Mouse (Mus musculus) erythroid progenitor cell, adult 5-6 weeks (primary cell): ENCODE measurements at regions not wholly inside any gene's neighbourhood (a gene's known extent, or its start where the extent isn't known, plus 50 kb on each side); places are given as distances from the start of the nearest gene placed in this dataset.

Source experiments
- ATAC-seq: replicated peaks from 2 replicates; pipeline ENCODE4 v1.8.0; 2016; ENCODE audit warnings: moderate number of reproducible peaks, mild to moderate bottlenecking, moderate TSS enrichment, inconsistent platforms; ENCODE audit not compliant: poor library complexity, low FRiP score, severe bottlenecking

DNA sequence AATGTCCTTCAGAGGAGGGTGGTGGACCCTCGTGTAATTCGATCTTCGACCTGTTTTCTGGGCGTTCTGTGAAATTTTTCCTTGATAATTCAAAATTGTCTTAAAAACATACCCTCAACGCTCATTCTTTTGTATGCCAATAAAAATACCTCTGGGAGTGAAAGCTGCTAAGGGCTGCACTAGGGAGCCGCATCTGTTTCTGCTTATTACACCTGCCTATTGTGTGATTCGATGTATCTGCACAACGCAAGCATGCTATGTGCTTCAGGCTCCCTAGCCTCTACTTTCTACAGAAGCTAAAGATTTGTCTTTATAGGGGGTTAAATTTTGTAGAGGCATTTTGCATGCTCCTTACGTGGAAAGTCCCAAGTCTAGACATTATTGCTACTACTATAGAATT lies 123.7 kb upstream of the Tank start:
- no peak for ATAC-seq

- ATAC-seq: no peak
These were observed 124.1 kb upstream of the Tank start for GRCm38 (mm10) chr2:61454311-61454728.

- ATAC-seq: no peak
These were observed 124.7 kb upstream of the Tank start for GRCm38 (mm10) chr2:61453490-61454281.

GRCm38 (mm10) chr2:61452581-61452980 lies 125.8 kb upstream of the Tank start:
- ATAC-seq: no peak

- no peak for ATAC-seq
These were observed 127.7 kb upstream of the Tank start for GRCm38 (mm10) chr2:61450731-61451130.

DNA sequence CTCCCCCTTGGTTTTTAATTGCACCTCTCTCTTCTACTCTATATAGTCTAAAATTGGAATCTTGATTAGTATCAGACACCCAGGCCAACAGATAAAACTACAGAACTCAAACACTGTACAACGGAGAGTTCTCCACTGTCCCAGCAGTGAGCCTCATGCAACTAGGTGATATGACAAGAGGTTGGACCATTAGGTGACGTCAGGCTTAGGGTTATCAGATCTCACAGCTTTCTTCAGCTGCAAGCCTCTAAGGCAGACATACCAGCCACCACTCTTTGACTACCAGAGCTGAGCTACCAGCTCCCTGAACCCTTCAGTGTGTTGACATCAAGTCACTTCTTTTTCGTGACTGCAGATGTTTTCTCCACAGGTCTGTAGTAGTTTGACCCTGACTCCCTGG lies 141.8 kb upstream of the Tank start:
- no peak for ATAC-seq

GRCm38 (mm10) chr2:61407881-61408280 lies 170.5 kb upstream of the Tank start:
- ATAC-seq: no peak

DNA sequence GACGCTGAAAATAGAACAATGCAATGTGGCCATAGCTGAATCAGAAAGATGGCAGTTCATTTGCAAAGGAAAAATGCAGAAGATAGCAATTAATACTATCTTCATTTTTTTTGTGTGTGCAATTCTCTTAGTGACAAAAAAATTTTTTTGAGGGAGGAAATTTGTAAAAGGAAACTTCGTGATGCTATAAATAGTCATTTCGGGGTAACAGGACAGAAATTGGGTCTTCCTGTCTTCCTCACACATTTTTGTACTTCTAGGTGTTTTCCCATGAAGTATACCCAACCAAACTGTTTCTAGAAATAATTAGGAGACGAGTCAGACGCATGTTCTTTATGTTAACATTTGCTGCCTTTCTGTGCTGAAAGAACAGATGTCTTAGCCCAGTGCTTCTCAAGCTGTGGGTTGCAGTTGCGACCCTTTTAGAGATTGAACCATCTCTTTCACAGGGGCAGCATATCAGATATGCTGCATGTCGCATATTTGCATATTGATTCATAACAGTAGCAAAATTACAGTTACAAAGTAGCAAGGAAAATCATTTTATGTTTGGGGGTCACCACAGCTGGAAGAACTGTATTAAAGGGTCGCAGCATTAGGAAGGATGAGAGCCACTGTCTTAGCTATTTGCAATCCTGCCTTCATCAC lies 172.2 kb upstream of the Tank start:
- no peak for ATAC-seq

- ATAC-seq: no peak
These were observed 173.1 kb upstream of the Tank start for GRCm38 (mm10) chr2:61405261-61405660.

GRCm38 (mm10) chr2:61402588-61403487 lies 175.5 kb upstream of the Tank start:
- no peak for ATAC-seq

DNA sequence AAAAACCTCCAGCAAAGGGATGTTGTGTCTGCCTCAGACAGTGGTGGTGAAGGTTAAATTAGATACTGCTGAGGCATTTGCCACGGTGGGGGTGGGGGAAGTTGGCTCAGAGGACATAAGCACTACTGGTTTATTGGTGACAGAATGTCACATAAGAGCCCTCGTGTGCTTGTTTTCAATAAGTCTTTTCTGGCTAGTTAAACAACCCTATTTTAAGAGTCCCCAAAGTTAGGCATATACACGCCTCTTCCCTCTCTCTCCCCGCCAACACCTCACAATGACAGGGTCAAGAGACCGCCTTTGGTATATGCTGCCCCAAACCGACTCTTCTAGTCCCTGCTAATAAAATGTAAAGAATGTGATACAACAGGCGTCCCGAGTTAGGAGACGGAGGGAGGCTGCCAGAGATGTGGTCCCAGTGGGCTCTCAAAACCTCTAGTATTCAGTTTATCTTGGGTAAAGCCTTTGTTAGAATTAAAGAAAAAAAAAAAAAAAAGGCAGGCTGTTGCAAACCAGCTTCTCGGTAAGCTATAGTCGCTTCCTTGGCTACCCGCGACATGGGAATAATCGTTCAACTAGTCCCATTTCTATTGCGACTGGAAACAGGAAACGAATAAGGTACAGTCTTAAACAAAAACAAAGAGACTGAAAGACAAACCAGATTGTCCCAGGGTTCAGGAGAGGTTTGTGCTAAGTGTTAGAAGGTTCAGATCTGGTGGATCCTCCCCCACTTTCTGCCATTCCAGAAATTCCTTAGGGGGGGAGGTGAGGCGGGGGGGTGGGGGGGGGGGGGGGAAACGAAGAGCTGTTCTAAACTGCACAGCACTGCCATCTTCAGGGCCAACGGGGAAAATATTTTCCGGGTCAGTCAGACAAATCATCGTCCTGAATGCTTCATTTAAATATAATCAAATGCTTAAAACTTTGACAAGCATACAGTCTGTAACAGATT lies 176.5 kb upstream of the Tank start:
- ATAC-seq: no peak

DNA sequence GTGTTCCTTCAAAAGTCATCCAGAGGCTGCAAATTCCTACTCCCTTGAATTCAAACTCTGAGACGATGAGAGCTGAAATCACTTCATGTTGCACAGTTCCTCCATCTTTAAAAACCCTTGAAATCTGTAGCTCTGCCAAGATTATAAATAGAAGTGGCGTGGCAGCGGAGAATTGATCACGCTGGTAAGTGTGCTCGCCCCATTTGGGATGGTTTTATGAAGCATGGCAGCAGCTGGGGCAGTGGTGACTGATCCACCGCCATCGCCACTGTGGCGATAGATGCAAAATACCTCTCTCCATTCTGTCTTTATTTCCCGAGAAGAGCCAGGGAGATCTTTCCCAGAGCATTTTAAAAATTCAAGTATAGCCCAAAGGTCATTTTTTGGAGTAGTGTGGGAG lies 179.8 kb upstream of the Tank start:
- no peak for ATAC-seq

DNA sequence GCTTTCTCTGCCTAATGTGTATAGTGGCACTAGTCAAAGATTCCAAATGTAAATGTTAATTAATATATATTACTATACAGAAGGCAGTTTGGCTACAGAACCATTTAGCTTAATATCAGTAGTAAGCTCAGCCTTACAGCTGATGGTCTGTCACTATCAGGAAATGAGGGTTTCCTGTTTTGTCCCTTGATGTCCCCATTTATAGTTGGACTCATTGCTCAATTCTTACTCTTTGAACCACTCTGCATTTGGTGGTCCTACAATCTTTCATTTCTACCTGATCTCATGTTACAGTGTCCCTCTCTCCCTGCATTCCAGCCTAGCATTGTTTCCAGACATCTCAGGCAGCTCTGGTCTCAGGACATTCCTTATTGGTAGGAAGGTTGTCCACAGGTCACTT lies 188.8 kb upstream of the Tank start:
- ATAC-seq: no peak

DNA sequence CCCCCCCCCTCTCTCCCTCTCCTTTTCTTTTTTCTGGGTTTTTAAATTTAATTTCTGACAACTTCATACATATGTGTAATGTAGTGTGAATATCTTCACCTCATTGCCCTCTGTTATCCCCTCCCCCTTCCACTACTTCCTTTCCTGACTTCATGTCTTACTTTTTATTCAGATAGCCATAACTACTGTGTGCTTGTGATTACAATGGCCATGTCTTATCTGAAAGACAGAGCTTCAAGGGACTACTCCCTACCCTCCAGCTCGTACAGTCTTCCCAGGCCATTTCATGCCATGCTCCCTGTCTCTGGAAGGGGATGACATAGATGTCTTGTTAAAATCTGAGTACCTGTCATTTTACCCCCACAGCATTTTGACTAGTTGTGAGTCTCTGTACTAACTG lies 189.2 kb upstream of the Tank start:
- ATAC-seq: no peak

- ATAC-seq: no peak
These were observed 190.8 kb upstream of the Tank start for GRCm38 (mm10) chr2:61387561-61387960.

- no peak for ATAC-seq
These were observed 191.4 kb upstream of the Tank start for GRCm38 (mm10) chr2:61386966-61387365.

DNA sequence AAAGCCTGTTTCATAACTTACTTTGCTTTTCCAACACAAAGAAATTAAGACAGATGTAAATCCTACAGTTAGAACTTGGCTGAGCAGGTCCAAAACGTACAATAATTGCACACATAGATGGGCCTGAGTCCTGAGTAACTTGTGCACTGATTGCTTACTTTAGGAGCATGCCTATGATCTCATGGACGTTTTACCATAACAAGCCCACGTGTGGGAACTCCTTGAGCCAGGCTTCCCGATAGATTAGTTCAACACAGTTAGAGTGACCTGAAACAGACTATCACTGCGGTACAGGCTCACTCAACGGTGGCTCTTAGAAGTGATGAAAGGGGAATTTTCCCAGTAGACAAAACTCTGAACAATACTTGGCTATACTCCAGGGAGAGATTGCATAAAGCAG lies 193.9 kb upstream of the Tank start:
- no peak for ATAC-seq

DNA sequence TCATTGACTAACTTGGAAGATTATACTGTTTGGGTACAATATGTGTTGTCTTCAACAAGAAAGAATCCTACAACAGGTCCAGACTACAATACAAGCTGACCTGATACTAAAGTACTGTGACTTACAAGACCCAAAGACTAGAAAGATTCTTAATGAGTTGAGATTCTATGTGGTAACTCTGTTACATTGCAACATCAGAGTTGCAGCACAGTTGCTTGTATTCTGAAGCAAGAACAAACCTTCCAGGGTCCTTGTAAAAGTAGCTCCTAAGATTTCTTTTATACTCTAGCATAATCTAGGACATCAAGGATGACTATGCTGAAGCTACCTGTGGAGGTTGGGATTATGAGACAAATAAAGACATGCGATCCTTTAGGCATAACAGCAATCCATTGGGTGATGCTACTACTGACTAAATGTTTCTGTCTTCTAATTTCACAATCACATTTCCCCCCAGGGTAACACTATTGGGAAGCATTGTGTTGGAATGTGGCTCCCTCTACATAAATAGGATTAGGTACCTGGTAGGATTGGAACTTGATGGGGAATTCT lies 194.6 kb upstream of the Tank start:
- ATAC-seq: no peak

DNA sequence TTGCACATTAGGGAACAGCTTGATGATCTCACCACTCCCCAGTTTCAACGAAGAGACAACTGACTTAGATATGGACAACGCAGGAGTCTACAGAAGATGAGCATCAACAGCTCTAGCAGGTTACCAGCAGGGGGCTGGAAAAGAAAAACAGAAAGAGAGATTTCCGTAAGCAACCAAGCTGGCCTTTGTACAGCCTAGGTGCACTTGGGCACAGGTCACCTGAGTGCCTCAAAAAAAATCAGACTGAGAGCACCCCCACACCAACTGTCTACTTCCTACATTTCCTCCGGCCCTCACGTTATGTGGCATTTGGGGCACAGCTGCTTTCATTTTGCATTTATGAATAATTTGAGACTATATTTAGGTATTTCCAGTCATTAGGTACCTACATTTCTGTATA lies 199.3 kb upstream of the Tank start:
- no peak for ATAC-seq
